Mouse (Mus musculus) embryonic facial prominence, embryonic 15.5 days (tissue): ENCODE measurements around the gene Agap3. TPM values are rescaled to one million over a fixed set of nuclear protein-coding genes. Genes with fewer than 3 reads are reported as not detected.
A peak's percentile ranks its signal among the peaks of the same experiment; 100 is the strongest.

Experiments used
- ATAC-seq: fragments of 200-750 bp; cut with Nextera tagmentation; 2 replicates; pipeline ENCODE4 v1.8.0; 2017; ENCODE audit warnings: low read depth, moderate TSS enrichment; ENCODE audit not compliant: insufficient number of reproducible peaks, low FRiP score, low TSS enrichment
- H3K27ac ChIP-seq: fragments of 300-500 bp; sonication (generic); replicated peaks from 2 replicates; pipeline ENCODE4 v1.5.1; 2015; ENCODE audit warnings: mild to moderate bottlenecking, inconsistent platforms
- H3K27me3 ChIP-seq: fragments of 300-500 bp; sonication (generic); 2 replicates; pipeline ENCODE4 v1.6.1; 2015; ENCODE audit warnings: inconsistent platforms
- H3K36me3 ChIP-seq: fragments of 300-500 bp; sonication (generic); 2 replicates; pipeline ENCODE4 v1.6.1; 2015; ENCODE audit warnings: mild to moderate bottlenecking, inconsistent platforms
- H3K4me1 ChIP-seq: fragments of 300-500 bp; sonication (generic); 2 replicates; pipeline ENCODE4 v1.6.1; 2015; ENCODE audit warnings: inconsistent platforms
- H3K4me2 ChIP-seq: fragments of 300-500 bp; sonication (generic); replicated peaks from 2 replicates; pipeline ENCODE4 v1.6.1; 2015; ENCODE audit warnings: mild to moderate bottlenecking, inconsistent platforms
- H3K4me3 ChIP-seq: fragments of 300-500 bp; sonication (generic); replicated peaks from 2 replicates; pipeline ENCODE4 v1.5.1; 2015; ENCODE audit warnings: mild to moderate bottlenecking, inconsistent platforms
- H3K9ac ChIP-seq: fragments of 300-500 bp; sonication (generic); 2 replicates; pipeline ENCODE4 v1.6.1; 2015; ENCODE audit warnings: inconsistent platforms
- H3K9me3 ChIP-seq: fragments of 300-500 bp; sonication (generic); replicated peaks from 2 replicates; pipeline ENCODE4 v1.6.1; 2016; ENCODE audit warnings: inconsistent platforms
- WGBS: fragments of 180-500 bp; shearing (Covaris S2); methylation state at CpG from one replicate; pipeline ENCODE4 v1.1.7; 2015; 5-methylcytosine and 5-hydroxymethylcytosine counted together
- polyA plus RNA-seq: library from polyadenylated mRNA; unstranded; fragments of >200 nt; fragmentation: Nextera tagmentation; extraction: Ambion mirVana; gene quantifications from 2 replicates; pipeline ENCODE4 v1.2.1, GENCODE M21; 2015

Gene Agap3
- polyA plus RNA-seq, 1 experiment from 2014 or later: 45.0 TPM

DNA sequence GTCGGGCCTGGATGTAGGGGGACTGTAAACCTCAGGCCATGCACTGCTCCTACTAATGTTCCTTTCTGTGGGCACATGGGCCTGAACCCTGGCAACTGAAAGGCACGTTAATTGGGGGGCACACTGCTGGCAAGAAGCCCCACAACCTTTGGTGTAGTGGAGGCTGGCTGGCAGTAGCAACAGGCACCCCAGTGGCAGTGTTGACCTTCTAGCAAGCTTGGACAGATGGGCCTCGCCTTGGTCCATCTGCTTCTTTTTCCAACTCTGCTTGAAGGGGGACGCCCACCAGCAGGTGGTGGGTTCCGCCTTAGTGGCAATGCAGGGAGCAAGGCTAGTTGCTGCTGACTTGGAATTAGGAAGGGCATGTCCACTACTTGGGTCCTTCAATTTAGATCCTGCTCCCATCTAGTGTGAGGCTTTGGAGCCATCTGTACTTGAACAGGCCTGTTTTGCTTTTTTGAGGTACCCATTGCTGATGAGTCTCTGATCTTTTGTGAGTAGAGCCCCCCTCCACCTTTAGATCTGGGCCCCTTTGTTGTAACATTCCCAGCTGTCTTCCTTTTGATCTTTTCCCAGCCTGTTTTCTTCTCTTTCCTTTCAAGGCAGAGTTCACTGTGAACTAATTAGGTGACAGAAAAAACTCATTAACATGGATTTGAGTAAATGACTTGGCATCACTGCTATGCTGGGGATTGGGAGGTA is 1.5 kb downstream of the Agap3 start:
- no peak for ATAC-seq
- H3K36me3 ChIP-seq: 0 out of 2 replicates have a peak, but pooled peaks cover 1% of the 10 kb centered on the region
- H3K27me3 ChIP-seq: no peaks in the 10 kb centered on the region
- peaks cover 45% of the 10 kb centered on the region for H3K4me1 ChIP-seq
- 15% methylated on average over 5 of the region's 5 CpGs for WGBS
- peak overlapping the region; percentile 90 for H3K4me2 ChIP-seq
- peak overlapping the region; percentile 84 for H3K4me3 ChIP-seq
- peak overlapping the region; percentile 95 for H3K9ac ChIP-seq
- H3K27ac ChIP-seq: peak overlapping the region; percentile 88
- H3K9me3 ChIP-seq: no peaks in the 10 kb centered on the region

GRCm38 (mm10) chr5:24453985-24454303 is 2.0 kb downstream of the Agap3 start:
- H3K4me2 ChIP-seq: peak overlapping the region; percentile 90
- ATAC-seq: no peak
- H3K4me3 ChIP-seq: peak overlapping the region; percentile 84
- H3K27me3 ChIP-seq: no peaks in the 10 kb centered on the region
- WGBS: 17% methylated on average over 2 of the region's 2 CpGs
- H3K27ac ChIP-seq: peak overlapping the region; percentile 88
- no peaks in the 10 kb centered on the region for H3K9me3 ChIP-seq
- H3K36me3 ChIP-seq: 0 out of 2 replicates have a peak, but pooled peaks cover 6% of the 10 kb centered on the region
- no peak overlapping the region for H3K9ac ChIP-seq
- peaks cover 45% of the 10 kb centered on the region for H3K4me1 ChIP-seq

- peak overlapping the region; percentile 58; the same call in 1 of the 2 replicates for H3K27ac ChIP-seq
- no peak for ATAC-seq
- H3K36me3 ChIP-seq: 0 out of 2 replicates have a peak, but pooled peaks cover 8% of the 10 kb centered on the region
- H3K4me1 ChIP-seq: peaks cover 50% of the 10 kb centered on the region
- no peak overlapping the region for H3K4me3 ChIP-seq
- H3K27me3 ChIP-seq: no peaks in the 10 kb centered on the region
- H3K4me2 ChIP-seq: peak overlapping the region; percentile 1; the same call in 1 of the 2 replicates
- H3K9me3 ChIP-seq: no peaks in the 10 kb centered on the region
- H3K9ac ChIP-seq: no peak overlapping the region
- 68% methylated on average over 3 of the region's 3 CpGs for WGBS
Observed at GRCm38 (mm10) chr5:24455076-24455475, 3.1 kb downstream of the Agap3 start.

GRCm38 (mm10) chr5:24455613-24456012 is 3.6 kb downstream of the Agap3 start:
- 49% methylated on average over 7 of the region's 7 CpGs for WGBS
- Histone ChIP-seq H3K4me1 (peaks cover 52% of the 10 kb centered on the region), H3K4me3 (no peak overlapping the region), H3K9ac (no peak overlapping the region), H3K4me2 (no peak overlapping the region), H3K9me3 (no peaks in the 10 kb centered on the region), H3K36me3 (0 out of 2 replicates have a peak, but pooled peaks cover 14% of the 10 kb centered on the region), H3K27me3 (no peaks in the 10 kb centered on the region), H3K27ac (peak overlapping the region; percentile 58; the same call in 1 of the 2 replicates)
- no peak for ATAC-seq

DNA sequence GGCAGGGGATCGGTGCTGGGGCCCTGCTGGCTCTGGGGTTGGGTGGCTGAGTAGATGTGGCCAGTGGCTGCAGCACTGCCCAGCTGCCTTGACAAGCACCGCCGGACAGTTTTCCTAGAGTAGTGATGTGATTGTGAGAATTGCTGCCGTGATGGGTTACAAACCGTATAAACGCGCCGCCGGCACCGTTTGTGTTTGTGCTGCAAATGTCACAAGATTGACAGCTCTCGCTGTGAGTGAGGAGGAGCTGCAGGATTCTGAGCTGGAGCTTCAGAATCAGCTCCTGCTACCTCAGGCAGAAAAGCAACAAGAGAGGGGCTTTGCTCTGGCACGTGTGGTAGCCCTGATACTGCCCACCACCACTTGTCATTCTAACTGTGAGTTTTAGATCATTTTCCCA is 14.8 kb downstream of the Agap3 start:
- H3K4me3 ChIP-seq: no peak overlapping the region
- no peak for ATAC-seq
- 0 out of 2 replicates have a peak, but pooled peaks cover under 1% of the 10 kb centered on the region for H3K36me3 ChIP-seq
- no peak overlapping the region for H3K9ac ChIP-seq
- no peak overlapping the region for H3K4me2 ChIP-seq
- WGBS: 59% methylated on average over 12 of the region's 12 CpGs
- no peaks in the 10 kb centered on the region for H3K27me3 ChIP-seq
- H3K9me3 ChIP-seq: no peaks in the 10 kb centered on the region
- no peak overlapping the region for H3K27ac ChIP-seq
- H3K4me1 ChIP-seq: peaks cover 21% of the 10 kb centered on the region; the same call in 1 of the 2 replicates

- ATAC-seq: peak; percentile 61; the same call in 1 of the 2 replicates
- H3K4me1 ChIP-seq: peaks cover 53% of the 10 kb centered on the region
- 10% methylated on average over 5 of the region's 5 CpGs for WGBS
- H3K4me2 ChIP-seq: no peak overlapping the region
- H3K27ac ChIP-seq: no peak overlapping the region
- no peak overlapping the region for H3K4me3 ChIP-seq
- peaks cover 13% of the 10 kb centered on the region for H3K27me3 ChIP-seq
- H3K9me3 ChIP-seq: no peaks in the 10 kb centered on the region
- H3K9ac ChIP-seq: no peak overlapping the region
- H3K36me3 ChIP-seq: no peaks in the 10 kb centered on the region
Observed at GRCm38 (mm10) chr5:24470600-24470999, 18.6 kb downstream of the Agap3 start.

DNA sequence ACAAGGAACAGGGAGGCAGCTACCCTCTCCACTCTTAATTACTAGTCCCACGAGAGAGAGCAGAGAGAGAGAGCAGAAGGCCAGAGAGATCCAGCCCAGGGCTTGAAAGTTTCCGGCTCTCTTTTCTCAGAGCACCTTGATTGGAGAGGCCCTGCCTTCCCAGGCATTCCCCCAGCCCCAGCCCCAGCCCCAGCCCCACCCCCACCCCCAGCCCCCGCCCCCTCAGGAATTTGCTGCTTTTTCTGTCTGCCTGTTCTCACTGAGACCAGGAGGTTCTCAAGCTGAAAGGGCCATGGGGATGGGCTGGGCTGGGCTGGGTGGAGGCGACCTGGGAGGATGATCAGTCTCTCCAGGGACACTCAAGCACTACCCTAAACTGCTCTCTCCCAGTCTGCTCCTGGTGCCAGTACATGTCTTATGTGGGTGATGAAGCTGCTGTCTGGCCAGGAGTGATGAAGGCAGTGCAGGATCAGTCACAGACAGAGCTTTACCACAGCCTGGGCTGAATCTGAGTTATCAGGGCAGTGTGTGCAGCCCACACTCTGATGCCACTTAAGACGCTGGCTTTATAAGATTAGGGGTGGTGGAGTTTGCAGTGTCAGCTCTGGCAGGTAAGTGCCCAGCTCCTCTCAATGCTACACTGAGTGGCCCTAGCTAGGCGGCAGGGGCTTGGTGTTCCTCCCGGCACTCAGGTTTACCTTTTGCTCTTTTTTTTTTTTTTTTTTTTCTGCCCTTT is 21.1 kb downstream of the Agap3 start:
- peaks cover 13% of the 10 kb centered on the region for H3K27me3 ChIP-seq
- no peak overlapping the region for H3K9ac ChIP-seq
- no peak for ATAC-seq
- WGBS: 34% methylated on average over 7 of the region's 7 CpGs
- H3K4me2 ChIP-seq: peak overlapping the region; percentile 71
- H3K4me1 ChIP-seq: peaks cover 67% of the 10 kb centered on the region
- H3K27ac ChIP-seq: peak overlapping the region; percentile 85
- H3K9me3 ChIP-seq: no peaks in the 10 kb centered on the region
- H3K36me3 ChIP-seq: peaks cover 17% of the 10 kb centered on the region
- H3K4me3 ChIP-seq: no peak overlapping the region

DNA sequence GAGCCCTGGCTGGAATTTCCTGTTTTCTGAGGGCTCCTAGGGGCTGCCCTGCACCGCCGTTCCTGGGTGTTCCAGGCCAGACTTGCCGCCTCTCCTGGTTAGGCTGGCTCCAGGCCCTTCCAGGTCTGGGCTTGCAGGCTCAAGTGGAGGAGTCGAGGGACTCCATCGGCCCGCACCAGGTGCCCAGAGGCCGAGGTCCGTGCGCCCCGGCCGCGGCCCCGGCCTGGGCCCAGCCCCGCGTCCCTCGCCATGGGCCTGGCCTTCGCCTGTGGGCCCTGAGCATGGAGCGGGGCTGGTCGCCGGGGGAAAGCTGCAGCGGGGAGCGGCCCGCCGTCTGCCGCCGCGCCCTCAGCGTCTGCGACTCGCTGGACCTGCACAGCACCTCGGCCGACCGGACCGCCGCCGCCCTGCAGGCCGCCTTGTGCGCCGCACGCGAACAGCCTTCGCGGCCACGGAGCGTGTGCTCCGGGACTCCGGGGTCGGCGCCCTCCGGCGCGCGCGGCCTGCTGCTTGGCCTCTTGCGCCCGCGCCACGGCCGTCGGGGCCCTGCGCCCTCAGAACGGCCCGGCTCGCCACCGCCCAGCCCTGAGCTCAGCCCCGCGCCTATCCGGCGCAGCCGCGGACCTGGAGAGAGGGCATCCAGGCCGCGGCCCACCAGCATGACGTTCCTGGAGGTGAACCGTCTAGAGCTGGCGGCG is 22.2 kb downstream of the Agap3 start:
- Histone ChIP-seq H3K4me3 (peak overlapping the region; percentile 51), H3K9me3 (no peaks in the 10 kb centered on the region), H3K9ac (peak overlapping the region; percentile 48), H3K4me1 (peaks cover 67% of the 10 kb centered on the region), H3K27me3 (peaks cover 13% of the 10 kb centered on the region), H3K27ac (peak overlapping the region; percentile 85), H3K36me3 (peaks cover 28% of the 10 kb centered on the region), H3K4me2 (peak overlapping the region; percentile 71)
- WGBS: 6% methylated on average over 77 of the region's 77 CpGs
- no peak for ATAC-seq

GRCm38 (mm10) chr5:24474723-24475261 is 22.8 kb downstream of the Agap3 start:
- no peak for ATAC-seq
- H3K9me3 ChIP-seq: no peaks in the 10 kb centered on the region
- peaks cover 34% of the 10 kb centered on the region for H3K36me3 ChIP-seq
- 8% methylated on average over 67 of the region's 67 CpGs for WGBS
- peak overlapping the region; percentile 48 for H3K9ac ChIP-seq
- peaks cover 13% of the 10 kb centered on the region for H3K27me3 ChIP-seq
- H3K4me1 ChIP-seq: peaks cover 61% of the 10 kb centered on the region
- H3K4me3 ChIP-seq: peak overlapping the region; percentile 51
- H3K27ac ChIP-seq: peak overlapping the region; percentile 85
- H3K4me2 ChIP-seq: peak overlapping the region; percentile 71

- Histone ChIP-seq H3K9me3 (no peaks in the 10 kb centered on the region), H3K36me3 (peaks cover 43% of the 10 kb centered on the region), H3K4me2 (peak overlapping the region; percentile 71), H3K4me3 (peak overlapping the region; percentile 51), H3K9ac (no peak overlapping the region), H3K27me3 (peaks cover 13% of the 10 kb centered on the region), H3K4me1 (peaks cover 55% of the 10 kb centered on the region), H3K27ac (no peak overlapping the region)
- ATAC-seq: peak; percentile 30; the same call in 1 of the 2 replicates
- WGBS: 57% methylated on average over 6 of the region's 6 CpGs
Observed at GRCm38 (mm10) chr5:24475476-24476241, 23.7 kb downstream of the Agap3 start.
